Mouse (Mus musculus): ENCODE data around the gene Serping1. TPM values are rescaled to one million over a fixed set of nuclear protein-coding genes. Genes with fewer than 3 reads are reported as not detected.

Serping1 gene
- total and polyA plus RNA-seq, 3 experiments, result not detected

DNA sequence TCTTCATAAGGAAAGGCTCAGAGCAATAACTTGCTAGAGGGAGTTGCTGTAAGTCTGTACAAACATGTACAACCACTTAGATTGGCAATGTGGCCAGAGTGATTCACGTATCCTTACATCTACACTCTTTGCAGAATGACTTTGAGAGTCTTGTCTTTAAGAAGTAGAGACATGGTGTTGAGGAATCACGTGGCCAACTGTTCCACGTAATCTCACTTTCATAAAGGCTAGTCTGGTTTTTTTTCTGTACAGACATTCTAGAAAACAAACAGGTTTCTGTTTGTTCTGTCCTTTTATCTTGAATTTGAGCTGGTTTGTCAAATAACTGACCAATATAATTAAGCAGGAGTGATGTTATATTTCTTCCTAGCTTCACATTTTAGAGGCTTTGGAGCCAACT is 13.9 kb downstream of the Serping1 start:
- peaks cover 4% of the 10 kb centered on the region for H3K27me3 ChIP-seq (replicated peaks)
- dilution Hi-C loops (cut with MboI; ENCODE audit: extremely low pct_ligation_motif_present, extremely low pct_unique_long_range_greater_than_20kb, low sequenced_read_pairs), result no loop called here

GRCm38 (mm10) chr2:84760777-84761176 is 14.5 kb downstream of the Serping1 start:
- Histone ChIP-seq H3K27me3 (replicated peaks) (peaks cover 4% of the 10 kb centered on the region), H3K9me3 (replicated peaks; ENCODE audit: low read length) (no peaks in the 10 kb centered on the region), H3K9ac (ENCODE audit: insufficient read depth, low read depth) (no peak overlapping the region), H3K36me3 (replicated peaks in 1 of 2; ENCODE audit: control insufficient read depth in 1 of 2, insufficient read depth in 1 of 2, low read length in 1 of 2) (no peaks in the 10 kb centered on the region), H3K4me2 (ENCODE audit: insufficient read depth, low read depth, poor library complexity, severe bottlenecking) (no peak overlapping the region), H3K4me1 (ENCODE audit: control insufficient read depth in 1 of 2, insufficient read depth in 2 of 2) (0 out of 4 replicates have a peak, but pooled peaks cover 0 to 5% of the 10 kb centered on the region in 2 experiments), H3K27ac (ENCODE audit: insufficient read depth, low read depth) (no peak overlapping the region), H3K79me2 (replicated peaks; ENCODE audit: control insufficient read depth, extremely low read depth, insufficient read depth, poor library complexity, severe bottlenecking) (no peaks in the 10 kb centered on the region), H3K4me3 (replicated peaks in 1 of 3; ENCODE audit: low read depth in 2 of 3, low read length in 2 of 3, poor library complexity in 1 of 3) (no peak overlapping the region)
- dilution Hi-C loops (cut with MboI; ENCODE audit: extremely low pct_ligation_motif_present, extremely low pct_unique_long_range_greater_than_20kb, low sequenced_read_pairs) (no loop called here), in situ Hi-C loops (cut with MboI; ENCODE audit: low pct_ligation_motif_present, low pct_unique_long_range_greater_than_20kb, low sequenced_read_pairs) (no loop called here)
- DNase-seq (ENCODE audit: extremely low read depth), result no peak
- TF ChIP-seq ZC3H11A (IDR thresholded peaks at IDR 0.05; ENCODE audit: low read depth, low read length) (no peak), TCF12 (IDR thresholded peaks at IDR 0.05; ENCODE audit: low read depth, low read length) (no peak), POLR2AphosphoS2 (IDR thresholded peaks at IDR 0.05; ENCODE audit: low read depth, low read length) (no peak), IRF4 (IDR thresholded peaks at IDR 0.05; ENCODE audit: low read depth, low read length) (no peak), USF1 (IDR thresholded peaks at IDR 0.05; ENCODE audit: low read depth, low read length) (no peak), JUN (IDR thresholded peaks at IDR 0.05; ENCODE audit: insufficient read depth, low read depth, low read length) (no peak), MAFK (IDR thresholded peaks at IDR 0.05; ENCODE audit: insufficient replicate concordance, low read length) (no peak), MAX (IDR thresholded peaks at IDR 0.05; ENCODE audit: low read length) (no peak), CHD1 (IDR thresholded peaks at IDR 0.05; ENCODE audit: low read depth, low read length) (no peak), PAX5 (IDR thresholded peaks at IDR 0.05; ENCODE audit: low read length) (no peak), GABPA (IDR thresholded peaks at IDR 0.05; ENCODE audit: insufficient replicate concordance, low read depth, low read length) (no peak), POLR2A (IDR thresholded peaks at IDR 0.05; ENCODE audit: low read depth, low read length) (no peak), MEF2A (IDR thresholded peaks at IDR 0.05; ENCODE audit: borderline replicate concordance, low read depth, low read length) (no peak), UBTF (IDR thresholded peaks at IDR 0.05; ENCODE audit: low read depth, low read length) (no peak), MXI1 (IDR thresholded peaks at IDR 0.05; ENCODE audit: low read depth, low read length) (no peak)

More for the DNA sequence above, 13.9 kb downstream of the Serping1 start:
- DNase-seq (ENCODE audit: extremely low read depth), result no peak
- 0 out of 2 replicates have a peak, but pooled peaks have one; percentile 33 for TF ChIP-seq MAX (IDR thresholded peaks at IDR 0.05; ENCODE audit: low read length)
- TF ChIP-seq ZMIZ1 (IDR thresholded peaks at IDR 0.05; ENCODE audit: low read depth, low read length), result no peak
- peak; percentile 58 for TF ChIP-seq USF2 (conservative IDR thresholded peaks at IDR 0.05; ENCODE audit: low read depth, low read length)
- no peak for TF ChIP-seq NELFE (IDR thresholded peaks at IDR 0.05; ENCODE audit: low read depth, low read length)
- TF ChIP-seq USF1 (IDR thresholded peaks at IDR 0.05; ENCODE audit: low read depth, low read length), result peak; percentile 50
- TF ChIP-seq BHLHE40 (IDR thresholded peaks at IDR 0.05; ENCODE audit: low read depth, low read length), result peak; percentile 42; the same call in 1 of the 2 replicates
- H3K36me3 ChIP-seq (replicated peaks in 1 of 2; ENCODE audit: control insufficient read depth in 1 of 2, insufficient read depth in 1 of 2, low read length in 1 of 2), result no peaks in the 10 kb centered on the region
- 0 out of 4 replicates have a peak, but pooled peaks cover 0 to 5% of the 10 kb centered on the region in 2 experiments for H3K4me1 ChIP-seq (ENCODE audit: control insufficient read depth in 1 of 2, insufficient read depth in 2 of 2)
- no peak overlapping the region for H3K9ac ChIP-seq (ENCODE audit: insufficient read depth, low read depth)
- no peak overlapping the region for H3K4me2 ChIP-seq (ENCODE audit: insufficient read depth, low read depth, poor library complexity, severe bottlenecking)
- H3K4me3 ChIP-seq (replicated peaks in 1 of 3; ENCODE audit: low read depth in 2 of 3, low read length in 2 of 3, poor library complexity in 1 of 3), result no peak overlapping the region
- in situ Hi-C loops (cut with MboI; ENCODE audit: low pct_ligation_motif_present, low pct_unique_long_range_greater_than_20kb, low sequenced_read_pairs), result no loop called here
- H3K79me2 ChIP-seq (replicated peaks; ENCODE audit: control insufficient read depth, extremely low read depth, insufficient read depth, poor library complexity, severe bottlenecking), result no peaks in the 10 kb centered on the region
- H3K27ac ChIP-seq (ENCODE audit: insufficient read depth, low read depth), result no peak overlapping the region
- H3K9me3 ChIP-seq (replicated peaks; ENCODE audit: low read length), result no peaks in the 10 kb centered on the region

Measured in CH12.LX (cell line).